Mouse (Mus musculus): ENCODE measurements at regions not wholly inside any gene's neighbourhood (a gene's known extent, or its start where the extent isn't known, plus 50 kb on each side); places are given as distances from the start of the nearest gene placed in this dataset.
A peak's percentile ranks its signal among the peaks of the same experiment; 100 is the strongest.

- ATAC-seq, result no peak
- Histone ChIP-seq H3K27ac (no peak overlapping the region), H3K36me3 (ENCODE audit: poor library complexity, severe bottlenecking) (no peaks in the 10 kb centered on the region), H3K4me3 (no peak overlapping the region), H3K9ac (no peak overlapping the region), H3K4me1 (no peaks in the 10 kb centered on the region), H3K9me3 (replicated peaks) (no peaks in the 10 kb centered on the region), H3K4me2 (no peak overlapping the region), H3K27me3 (no peaks in the 10 kb centered on the region)
- WGBS, result 35% methylated on average over 3 of the region's 3 CpGs
These were observed 448.5 kb downstream of the Tmtc2 start for GRCm38 (mm10) chr10:105125736-105126135.

DNA sequence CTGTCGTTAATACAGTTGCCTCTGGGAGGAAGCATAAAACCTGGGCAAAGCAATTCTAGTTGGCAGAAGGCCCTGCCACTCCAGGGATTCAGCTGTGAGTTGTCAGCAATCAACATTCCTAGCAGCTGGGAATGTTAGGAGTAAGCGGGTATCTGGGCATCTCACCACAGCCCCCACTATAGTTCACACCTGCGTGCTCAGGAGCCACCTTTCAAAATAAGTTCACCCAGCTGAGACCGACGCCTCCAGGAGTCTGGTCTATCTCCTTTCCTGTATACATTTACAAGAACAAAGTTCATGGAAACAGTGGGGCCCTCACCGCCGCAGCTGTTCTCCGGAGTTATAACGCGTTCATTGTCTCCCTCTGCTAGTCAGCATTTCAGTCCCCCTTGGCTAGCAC, 454.0 kb downstream of the Tmtc2 start:
- Histone ChIP-seq H3K4me2 (no peak overlapping the region), H3K4me1 (no peaks in the 10 kb centered on the region), H3K27ac (no peak overlapping the region), H3K27me3 (no peaks in the 10 kb centered on the region), H3K36me3 (ENCODE audit: poor library complexity, severe bottlenecking) (no peaks in the 10 kb centered on the region), H3K9ac (no peak overlapping the region), H3K4me3 (no peak overlapping the region), H3K9me3 (replicated peaks) (no peaks in the 10 kb centered on the region)
- WGBS, result 77% methylated on average over 10 of the region's 10 CpGs
- ATAC-seq, result no peak

DNA sequence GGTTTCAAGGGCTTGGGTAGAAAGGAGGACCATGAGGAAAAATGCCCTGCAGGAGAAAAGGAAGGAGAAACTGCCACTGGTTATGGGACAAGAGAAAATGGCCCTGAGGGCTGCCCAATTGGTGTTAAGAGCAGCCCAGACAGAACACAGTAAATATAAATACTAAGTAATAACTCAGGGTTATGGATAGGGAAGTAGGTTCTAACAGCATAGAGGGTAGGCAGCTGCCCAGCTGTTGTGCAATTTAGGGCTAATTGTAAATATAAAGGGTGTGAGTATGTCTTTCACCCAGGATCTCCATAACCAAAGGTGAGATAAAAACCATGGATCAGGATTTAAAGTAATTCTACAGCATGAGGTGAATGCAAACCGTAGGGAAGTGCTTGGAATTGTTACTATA, 458.1 kb downstream of the Tmtc2 start:
- Histone ChIP-seq H3K27ac (no peak overlapping the region), H3K4me3 (no peak overlapping the region), H3K9ac (no peak overlapping the region), H3K4me2 (no peak overlapping the region), H3K36me3 (ENCODE audit: poor library complexity, severe bottlenecking) (no peaks in the 10 kb centered on the region), H3K9me3 (replicated peaks) (no peaks in the 10 kb centered on the region), H3K27me3 (no peaks in the 10 kb centered on the region), H3K4me1 (no peaks in the 10 kb centered on the region)
- 100% methylated on average over 1 of the region's 1 CpGs for WGBS
- no peak for ATAC-seq

DNA sequence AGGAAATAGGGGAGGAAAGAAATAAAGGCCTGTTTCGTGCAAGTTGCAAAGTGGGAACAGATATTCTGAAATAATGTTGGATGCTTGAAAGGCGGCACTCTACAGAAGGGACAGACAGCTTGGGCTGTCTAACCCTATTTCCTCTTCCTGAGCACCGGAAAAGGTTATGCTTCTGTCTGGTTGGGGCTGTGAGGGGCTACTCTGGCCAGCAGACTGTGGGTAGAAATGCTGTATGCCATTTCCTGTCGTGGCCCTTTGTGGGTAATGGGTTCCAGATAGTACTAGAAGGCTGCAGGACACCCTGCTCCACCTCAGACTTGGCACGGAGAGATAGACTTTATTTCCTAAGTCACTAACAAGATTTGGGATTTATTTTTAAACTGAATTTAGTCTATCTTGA, 459.3 kb downstream of the Tmtc2 start:
- 84% methylated on average over 5 of the region's 5 CpGs for WGBS
- no peak overlapping the region for H3K9ac ChIP-seq
- H3K4me1 ChIP-seq, result peaks cover 6% of the 10 kb centered on the region
- no peaks in the 10 kb centered on the region for H3K36me3 ChIP-seq (ENCODE audit: poor library complexity, severe bottlenecking)
- H3K27me3 ChIP-seq, result no peaks in the 10 kb centered on the region
- no peak overlapping the region for H3K4me3 ChIP-seq
- H3K27ac ChIP-seq, result no peak overlapping the region
- ATAC-seq, result no peak
- no peaks in the 10 kb centered on the region for H3K9me3 ChIP-seq (replicated peaks)
- no peak overlapping the region for H3K4me2 ChIP-seq

- ATAC-seq, result peak; percentile 78
- Histone ChIP-seq H3K4me3 (no peak overlapping the region), H3K36me3 (ENCODE audit: poor library complexity, severe bottlenecking) (no peaks in the 10 kb centered on the region), H3K4me1 (peaks cover 6% of the 10 kb centered on the region), H3K9me3 (replicated peaks) (no peaks in the 10 kb centered on the region), H3K27me3 (no peaks in the 10 kb centered on the region), H3K9ac (no peak overlapping the region), H3K27ac (0 out of 2 replicates have a peak overlapping the region, but pooled peaks have one; percentile 19), H3K4me2 (peak overlapping the region; percentile 29; the same call in 1 of the 2 replicates)
- 1% methylated on average over 5 of the region's 5 CpGs for WGBS
These were observed 464.0 kb downstream of the Tmtc2 start for GRCm38 (mm10) chr10:105110247-105110646.

GRCm38 (mm10) chr10:105097045-105097331, 477.3 kb downstream of the Tmtc2 start:
- H3K4me3 ChIP-seq, result no peak overlapping the region
- H3K36me3 ChIP-seq (ENCODE audit: poor library complexity, severe bottlenecking), result no peaks in the 10 kb centered on the region
- H3K9me3 ChIP-seq (replicated peaks), result no peaks in the 10 kb centered on the region
- no peak for ATAC-seq
- H3K4me1 ChIP-seq, result peaks cover 18% of the 10 kb centered on the region
- peak overlapping the region; percentile 31 for H3K4me2 ChIP-seq
- no peak overlapping the region for H3K27ac ChIP-seq
- 32% methylated on average over 2 of the region's 2 CpGs for WGBS
- no peak overlapping the region for H3K9ac ChIP-seq
- H3K27me3 ChIP-seq, result no peaks in the 10 kb centered on the region

DNA sequence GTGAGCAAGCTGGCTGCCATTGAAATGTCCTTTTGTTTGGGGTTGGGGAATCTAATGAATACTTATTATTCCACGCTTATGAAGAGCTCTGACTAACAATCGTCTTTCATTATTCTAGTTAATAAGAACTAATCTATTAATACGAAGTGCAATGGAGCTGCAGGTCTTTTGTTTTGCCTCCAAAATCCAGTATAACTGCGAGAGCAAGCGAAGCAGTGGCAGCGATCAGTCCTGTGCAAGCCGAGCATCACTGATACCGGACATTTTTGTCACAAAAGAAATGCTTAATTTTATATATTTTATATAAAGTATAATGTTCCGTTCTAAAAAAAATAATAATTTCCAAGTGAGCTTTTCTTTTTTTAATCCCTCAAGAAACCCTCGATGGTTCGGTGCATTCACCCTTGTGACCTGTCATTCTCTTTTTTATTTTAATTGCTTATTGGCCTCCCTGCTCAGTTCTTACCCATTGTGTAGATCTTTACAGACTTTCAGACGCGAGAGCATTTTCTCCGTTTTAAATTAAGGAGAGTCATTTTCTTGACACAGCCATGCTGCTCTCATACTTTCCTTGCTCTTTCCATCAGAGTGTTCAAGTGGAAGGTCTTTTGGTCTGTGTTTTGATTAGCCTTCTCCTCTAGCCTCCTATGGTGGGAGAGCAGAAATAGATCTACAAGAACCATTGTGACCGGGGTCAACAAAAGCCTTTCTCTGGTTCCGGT, 477.8 kb downstream of the Tmtc2 start:
- Histone ChIP-seq H3K4me2 (peak overlapping the region; percentile 31), H3K4me1 (peaks cover 18% of the 10 kb centered on the region), H3K27me3 (no peaks in the 10 kb centered on the region), H3K9me3 (replicated peaks) (no peaks in the 10 kb centered on the region), H3K9ac (no peak overlapping the region), H3K4me3 (no peak overlapping the region), H3K27ac (no peak overlapping the region), H3K36me3 (ENCODE audit: poor library complexity, severe bottlenecking) (no peaks in the 10 kb centered on the region)
- ATAC-seq, result peak; percentile 67
- 18% methylated on average over 16 of the region's 16 CpGs for WGBS

DNA sequence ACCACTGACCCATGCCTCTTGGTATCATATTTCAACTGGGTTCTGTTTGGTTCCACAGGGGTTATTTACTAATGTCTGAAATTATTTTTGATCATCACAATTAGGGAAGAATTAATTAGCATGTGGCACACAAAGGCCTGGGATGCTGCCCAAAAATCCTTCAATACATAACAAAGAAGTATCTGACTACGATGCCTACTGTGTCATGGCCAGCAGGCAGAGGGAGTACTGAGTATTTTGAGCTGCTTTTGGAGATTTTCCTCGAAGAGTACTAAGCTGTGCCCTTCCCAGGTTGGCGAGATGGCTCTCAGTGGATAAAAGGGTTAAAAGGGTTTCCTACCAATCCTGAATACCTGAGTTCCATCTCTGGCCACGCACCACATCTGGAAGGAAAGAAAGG, 478.5 kb downstream of the Tmtc2 start:
- peak; percentile 78 for ATAC-seq
- peak overlapping the region; percentile 31; the same call in 1 of the 2 replicates for H3K4me2 ChIP-seq

GRCm38 (mm10) chr10:105076892-105077291, 497.4 kb downstream of the Tmtc2 start:
- ATAC-seq, result peak; percentile 79; the same call in 1 of the 2 replicates
- no peaks in the 10 kb centered on the region for H3K27me3 ChIP-seq
- H3K4me1 ChIP-seq, result no peaks in the 10 kb centered on the region
- no peak overlapping the region for H3K4me3 ChIP-seq
- WGBS, result 83% methylated on average over 2 of the region's 2 CpGs
- H3K27ac ChIP-seq, result no peak overlapping the region
- no peak overlapping the region for H3K9ac ChIP-seq
- H3K4me2 ChIP-seq, result no peak overlapping the region
- H3K36me3 ChIP-seq (ENCODE audit: poor library complexity, severe bottlenecking), result no peaks in the 10 kb centered on the region
- no peaks in the 10 kb centered on the region for H3K9me3 ChIP-seq (replicated peaks)

More for the DNA sequence above, 478.5 kb downstream of the Tmtc2 start:
- WGBS, result 27% methylated on average over 4 of the region's 4 CpGs
- Histone ChIP-seq H3K9ac (no peak overlapping the region), H3K36me3 (ENCODE audit: poor library complexity, severe bottlenecking) (no peaks in the 10 kb centered on the region), H3K9me3 (replicated peaks) (no peaks in the 10 kb centered on the region), H3K27ac (no peak overlapping the region), H3K27me3 (no peaks in the 10 kb centered on the region), H3K4me3 (no peak overlapping the region), H3K4me1 (peaks cover 18% of the 10 kb centered on the region)

DNA sequence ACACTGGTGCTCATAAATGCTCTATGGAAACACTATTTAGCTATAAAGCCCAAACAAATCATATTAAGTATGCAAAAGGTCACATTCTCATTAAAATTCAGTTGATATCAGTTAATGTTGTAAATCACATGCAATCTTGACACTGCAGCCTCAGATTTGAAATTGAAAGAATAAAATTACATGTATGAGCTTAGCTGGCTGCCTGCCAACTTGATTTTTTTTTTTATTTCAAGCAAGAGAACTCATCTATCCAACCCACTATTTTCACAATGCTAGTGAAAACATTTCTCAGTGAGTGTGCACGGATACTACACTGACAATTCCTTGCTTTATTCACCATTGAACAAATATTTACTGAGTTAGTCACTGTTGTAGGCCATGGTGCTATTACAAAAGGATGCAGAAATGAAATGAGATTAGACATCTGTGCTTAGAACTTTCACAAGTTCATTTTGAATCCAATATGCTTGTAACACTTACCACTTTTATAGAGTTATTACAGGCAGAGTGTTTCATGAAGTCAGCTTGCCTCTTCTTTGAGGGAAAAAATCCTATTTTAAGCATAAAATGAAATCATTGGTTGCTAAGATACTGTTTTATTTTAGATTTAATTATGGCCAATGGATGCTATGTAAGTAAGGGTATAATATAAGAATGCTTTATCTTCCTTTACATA, 539.4 kb downstream of the Tmtc2 start:
- ATAC-seq, result no peak
- H3K9ac ChIP-seq, result no peak overlapping the region
- H3K27me3 ChIP-seq, result no peaks in the 10 kb centered on the region
- no peaks in the 10 kb centered on the region for H3K36me3 ChIP-seq (ENCODE audit: poor library complexity, severe bottlenecking)
- H3K27ac ChIP-seq, result no peak overlapping the region
- no peak overlapping the region for H3K4me2 ChIP-seq
- H3K4me1 ChIP-seq, result no peaks in the 10 kb centered on the region
- no peaks in the 10 kb centered on the region for H3K9me3 ChIP-seq (replicated peaks)
- 66% methylated on average over 1 of the region's 1 CpGs for WGBS
- H3K4me3 ChIP-seq, result no peak overlapping the region

GRCm38 (mm10) chr10:105020471-105021120, 553.7 kb downstream of the Tmtc2 start:
- Histone ChIP-seq H3K4me1 (no peaks in the 10 kb centered on the region), H3K36me3 (ENCODE audit: poor library complexity, severe bottlenecking) (no peaks in the 10 kb centered on the region), H3K9ac (no peak overlapping the region), H3K9me3 (replicated peaks) (no peaks in the 10 kb centered on the region), H3K4me2 (no peak overlapping the region), H3K27me3 (no peaks in the 10 kb centered on the region), H3K27ac (no peak overlapping the region), H3K4me3 (no peak overlapping the region)
- no peak for ATAC-seq
- WGBS, result 74% methylated on average over 14 of the region's 14 CpGs

- WGBS, result 54% methylated on average over 11 of the region's 11 CpGs
- no peak overlapping the region for H3K27ac ChIP-seq
These were observed 554.3 kb downstream of the Tmtc2 start for GRCm38 (mm10) chr10:105019774-105020470.

More at GRCm38 (mm10) chr10:105019774-105020470, 554.3 kb downstream of the Tmtc2 start:
- ATAC-seq, result no peak
- H3K36me3 ChIP-seq (ENCODE audit: poor library complexity, severe bottlenecking), result no peaks in the 10 kb centered on the region
- H3K4me3 ChIP-seq, result no peak overlapping the region
- no peaks in the 10 kb centered on the region for H3K4me1 ChIP-seq
- no peak overlapping the region for H3K4me2 ChIP-seq
- H3K27me3 ChIP-seq, result no peaks in the 10 kb centered on the region
- H3K9me3 ChIP-seq (replicated peaks), result no peaks in the 10 kb centered on the region
- no peak overlapping the region for H3K9ac ChIP-seq
